Mouse (Mus musculus) adrenal gland, adult (tissue): ENCODE data around the gene Ttbk1.

Experiments used
- DNase-seq, 2 experiments: peaks; one replicate each; pipeline ENCODE4 v3.0.0; 2022 to 2023; ENCODE audit warnings: low spot score in 1 of 2; ENCODE audit not compliant: inconsistent age in 2 of 2

Gene Ttbk1

DNA sequence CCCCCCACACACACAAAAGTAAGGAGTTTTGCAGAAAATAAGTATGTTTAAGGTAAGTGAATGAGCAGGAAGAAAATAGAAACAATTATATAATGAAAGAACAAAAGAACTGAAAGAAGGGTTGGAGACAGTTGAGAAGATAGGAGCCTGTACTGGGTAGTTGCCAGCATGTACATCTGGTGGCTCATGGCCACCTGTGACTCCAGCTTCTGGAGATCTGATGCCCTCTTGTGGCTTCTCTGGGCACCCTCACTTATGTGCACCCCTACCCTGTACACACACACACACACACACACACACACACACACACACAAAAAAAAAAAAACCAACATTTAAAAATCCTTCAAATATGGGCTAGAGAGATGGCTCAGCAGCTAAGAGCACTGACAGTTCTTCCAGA lies 67.8 kb downstream of the Ttbk1 start:
- no peak for DNase-seq

- no peak for DNase-seq
Measured at GRCm38 (mm10) chr17:46418628-46419027, 68.8 kb downstream of the Ttbk1 start.

GRCm38 (mm10) chr17:46408478-46408877 lies 79.0 kb downstream of the Ttbk1 start:
- peak in 1 of 2 experiments; percentile 41 for DNase-seq

- DNase-seq = no peak
Measured at GRCm38 (mm10) chr17:46394631-46395030, 92.8 kb downstream of the Ttbk1 start.

DNA sequence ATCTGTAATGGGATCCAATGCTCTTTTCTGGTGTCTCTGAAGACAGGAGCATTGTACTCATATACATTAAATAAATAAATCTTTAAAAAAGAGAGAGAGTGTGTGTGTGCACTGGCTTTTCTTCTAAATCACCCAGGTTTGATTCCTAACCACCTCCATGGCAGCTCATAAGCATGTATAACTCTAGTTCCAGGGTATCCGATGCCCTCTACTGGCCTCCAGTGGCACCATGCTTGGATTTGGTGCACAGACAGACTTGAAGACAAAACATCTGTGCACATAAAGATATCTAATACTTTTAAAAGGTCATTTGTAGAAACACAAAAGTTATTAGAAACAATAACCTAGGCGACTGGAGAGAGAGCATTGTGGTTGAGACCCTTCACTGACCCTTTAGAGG lies 94.5 kb downstream of the Ttbk1 start:
- DNase-seq = peak; percentile 21 to 69
